Mouse (Mus musculus) small intestine, adult 2 months (tissue): Measurements from ENCODE around the gene Hoxb8. TPM values are rescaled to one million over a fixed set of nuclear protein-coding genes. Genes with fewer than 3 reads are reported as not detected.

Experiments used
- H3K27ac ChIP-seq: fragments of 200-500 bp; 2 replicates; pipeline ENCODE4 v1.5.1; 2012; ENCODE audit warnings: low read depth, low read length, control low read depth, inconsistent platforms; ENCODE audit not compliant: insufficient read depth
- H3K27me3 ChIP-seq: fragments of 200-500 bp; 2 replicates; pipeline ENCODE4 v1.6.1; 2012; ENCODE audit warnings: mild to moderate bottlenecking, moderate library complexity, low read length, inconsistent platforms; ENCODE audit not compliant: control insufficient read depth, insufficient read depth
- H3K36me3 ChIP-seq: fragments of 200-500 bp; 2 replicates; pipeline ENCODE4 v1.6.1; 2012; ENCODE audit warnings: mild to moderate bottlenecking, low read length, control low read depth, inconsistent platforms; ENCODE audit not compliant: control insufficient read depth, insufficient read depth
- H3K4me1 ChIP-seq: fragments of 200-500 bp; 2 replicates; pipeline ENCODE4 v1.6.1; 2012; ENCODE audit warnings: low read length, inconsistent platforms, mixed read lengths; ENCODE audit not compliant: control insufficient read depth, insufficient read depth, insufficient read length
- H3K4me3 ChIP-seq: fragments of 200-500 bp; 2 replicates; pipeline ENCODE4 v1.5.1; 2012; ENCODE audit warnings: low read depth, mild to moderate bottlenecking, control low read depth, inconsistent platforms, low read length, moderate library complexity
- CTCF ChIP-seq: fragments of 200-500 bp; IDR thresholded peaks from 2 replicates; pipeline ENCODE4 v1.5.1; 2012; ENCODE audit warnings: low read depth, mild to moderate bottlenecking, control low read depth, inconsistent platforms, low read length, moderate library complexity, mixed read lengths; ENCODE audit not compliant: insufficient replicate concordance, insufficient read length; ENCODE audit errors: extremely low read depth
- POLR2A ChIP-seq: fragments of 200-500 bp; IDR thresholded peaks from 2 replicates; pipeline ENCODE4 v1.6.1; 2012; ENCODE audit warnings: low read depth, mild to moderate bottlenecking, control low read depth, inconsistent platforms, low read length, moderate library complexity
- WGBS: fragments of 180-500 bp; shearing (Covaris S2); methylation state at CpG from one replicate; pipeline ENCODE4 v1.1.7; 2018; 5-methylcytosine and 5-hydroxymethylcytosine counted together
- polyA plus RNA-seq: library from polyadenylated mRNA; depleted of rRNA; stranded (reverse); fragments of >200 nt; gene quantifications from 2 replicates; pipeline ENCODE4 v1.2.3, GENCODE M21; 2012

Hoxb8 gene
- polyA plus RNA-seq, 1 experiment = 5.3 TPM

DNA sequence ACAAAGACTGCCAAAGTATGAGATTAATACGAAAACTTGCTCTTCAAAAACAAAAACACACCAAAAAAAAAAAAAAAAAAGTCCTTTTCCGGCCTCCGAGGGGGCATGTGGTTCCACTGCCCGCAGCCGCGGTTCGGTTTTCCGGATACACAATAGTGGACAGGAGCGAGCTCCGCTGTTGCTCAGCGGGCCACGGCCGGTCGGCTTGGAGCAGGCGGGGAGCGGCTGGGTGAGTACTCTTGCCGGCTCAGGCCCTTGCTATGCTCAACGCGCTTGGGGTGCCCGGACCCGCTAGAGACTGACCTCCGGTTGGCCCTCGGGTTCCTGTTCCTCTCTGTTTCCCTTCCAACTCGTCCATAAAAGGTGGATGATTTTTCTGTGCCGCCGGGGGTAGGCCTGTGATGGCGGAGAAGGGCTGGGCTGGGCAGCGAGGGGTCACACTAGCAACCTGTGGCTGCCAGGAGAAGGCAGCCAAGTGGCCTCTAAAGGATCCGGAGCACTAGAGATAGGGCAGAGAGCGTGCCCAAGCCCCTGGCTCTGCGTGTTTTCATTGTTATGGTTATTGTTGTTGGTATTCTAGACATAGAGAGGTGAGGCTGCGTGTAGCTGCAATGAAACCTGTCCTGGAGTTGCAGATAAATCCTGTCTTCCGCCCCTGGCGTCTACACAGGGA is 33.1 kb downstream of the Hoxb8 start:
- WGBS = 24% methylated on average over 34 of the region's 34 CpGs
- Histone ChIP-seq H3K4me3 (peak overlapping the region; percentile 62), H3K27me3 (peaks cover 48% of the 10 kb centered on the region), H3K27ac (peak overlapping the region; percentile 85), H3K36me3 (no peaks in the 10 kb centered on the region), H3K4me1 (peaks cover 1% of the 10 kb centered on the region; the same call in 1 of the 2 replicates)
- TF ChIP-seq CTCF = no peak
- TF ChIP-seq POLR2A = no peak

DNA sequence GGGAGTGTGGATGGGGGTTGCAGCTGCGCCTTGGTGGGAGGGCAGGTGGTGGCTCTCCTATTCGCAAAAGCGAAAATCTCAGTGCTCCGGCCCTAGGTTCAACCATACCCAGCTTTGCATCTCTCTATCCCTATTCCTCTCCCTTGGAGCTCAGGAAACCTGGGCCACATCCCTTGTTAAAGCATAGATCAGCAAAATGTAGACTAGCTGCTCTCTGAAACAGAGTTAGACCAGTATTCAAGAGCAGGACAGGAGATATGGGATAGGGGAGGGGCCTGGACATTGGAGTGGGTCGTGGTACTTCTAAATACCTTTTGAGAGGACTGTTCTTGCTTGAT is 33.6 kb downstream of the Hoxb8 start:
- Histone ChIP-seq H3K4me3 (peak overlapping the region; percentile 62), H3K4me1 (peaks cover 5% of the 10 kb centered on the region; the same call in 1 of the 2 replicates), H3K36me3 (no peaks in the 10 kb centered on the region), H3K27me3 (peaks cover 50% of the 10 kb centered on the region), H3K27ac (peak overlapping the region; percentile 85)
- TF ChIP-seq POLR2A (no peak), CTCF (no peak)
- 45% methylated on average over 5 of the region's 5 CpGs for WGBS

DNA sequence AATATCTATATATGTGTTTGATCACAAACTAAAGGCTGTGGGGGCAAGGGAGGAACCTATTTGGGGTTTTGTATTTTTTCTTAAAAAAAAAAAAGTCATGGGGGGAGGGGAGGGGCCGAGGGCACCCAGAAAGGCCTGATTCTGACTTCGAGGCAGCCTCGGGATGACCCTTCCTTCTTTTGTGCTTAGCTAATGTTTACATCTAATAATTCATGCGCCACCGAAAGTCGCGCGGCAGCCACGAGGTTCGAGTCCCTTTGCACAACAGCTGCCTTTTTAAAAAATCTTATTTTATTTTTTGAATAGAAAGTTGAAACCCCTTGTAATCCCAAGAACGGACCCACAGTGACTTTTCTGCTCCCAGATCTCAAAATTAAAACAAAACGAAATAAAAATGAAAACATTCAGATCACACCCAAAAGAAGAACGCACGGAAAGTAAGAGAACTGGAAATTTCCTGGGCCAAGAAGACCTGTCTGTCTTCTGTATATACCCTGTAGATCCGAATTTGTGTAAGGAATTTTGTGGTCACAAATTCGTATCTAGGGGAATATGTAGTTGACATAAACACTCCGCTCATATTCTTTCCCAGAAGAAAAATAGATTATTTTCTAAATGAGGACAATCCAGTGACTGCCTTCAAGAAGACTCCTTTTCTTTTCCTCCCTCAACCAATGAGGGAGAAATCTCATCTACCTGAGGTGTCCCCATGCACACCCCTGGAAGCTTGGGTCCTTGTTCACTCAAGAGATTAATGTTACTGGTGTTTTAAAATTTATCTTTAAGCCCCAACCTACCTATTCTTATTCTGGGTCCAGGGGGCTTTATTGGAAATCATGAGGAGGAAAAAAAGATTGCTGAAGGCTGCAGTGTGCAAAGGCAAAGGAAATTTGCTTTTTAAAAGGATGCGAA is 35.2 kb downstream of the Hoxb8 start:
- peaks cover 48% of the 10 kb centered on the region for H3K27me3 ChIP-seq
- no peak overlapping the region; the same call in 1 of the 2 replicates for H3K4me3 ChIP-seq
- 21% methylated on average over 18 of the region's 18 CpGs for WGBS
- H3K4me1 ChIP-seq = peaks cover 5% of the 10 kb centered on the region; the same call in 1 of the 2 replicates
- H3K36me3 ChIP-seq = peaks cover 2% of the 10 kb centered on the region; the same call in 1 of the 2 replicates
- 0 out of 2 replicates have a peak overlapping the region, but pooled peaks have one; percentile 68 for H3K27ac ChIP-seq
- TF ChIP-seq POLR2A (no peak), CTCF (no peak)

DNA sequence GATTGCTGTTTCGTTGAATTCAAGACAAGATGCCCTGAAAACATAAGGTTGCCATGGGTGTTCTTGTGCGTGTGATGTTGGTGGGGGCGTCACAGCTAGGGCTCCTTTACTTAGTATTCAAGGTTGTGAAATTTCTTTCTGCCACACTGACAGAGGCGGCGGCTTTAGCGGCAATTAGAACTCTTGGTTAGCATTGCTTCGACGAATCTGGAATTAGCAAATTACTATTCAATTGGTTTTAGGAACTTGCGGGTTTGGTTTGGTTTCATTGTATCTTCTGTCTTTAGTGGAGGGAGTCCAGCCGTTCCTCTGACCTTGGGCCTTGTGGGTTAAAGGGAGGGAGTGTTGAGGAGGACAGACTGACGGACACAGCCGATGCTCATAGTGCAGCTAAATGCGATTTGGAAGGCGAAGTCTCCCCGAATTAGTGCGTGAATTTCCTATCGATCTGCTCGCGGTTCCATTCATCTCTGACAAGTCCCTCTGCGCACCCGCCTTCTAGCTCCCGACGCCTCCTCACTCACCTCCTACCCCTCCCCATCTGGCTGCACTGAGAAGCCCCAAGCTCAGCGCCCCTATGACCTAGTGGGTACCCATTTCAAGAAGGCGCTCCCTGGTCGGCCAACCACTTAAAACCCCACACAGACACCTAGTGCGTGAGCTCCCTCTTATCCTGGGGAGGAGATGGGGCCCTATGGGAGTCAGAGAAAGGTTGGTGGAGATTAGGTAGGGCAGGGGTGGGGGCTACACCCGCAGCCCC is 36.1 kb downstream of the Hoxb8 start, which contains the start of gene Hoxb4:
Gene Hoxb4 (plus strand): TSS at position 660 of the 760 bp plus-strand sequence.
- H3K27ac ChIP-seq = peak within 1 kb of the TSS; percentile 75

DNA sequence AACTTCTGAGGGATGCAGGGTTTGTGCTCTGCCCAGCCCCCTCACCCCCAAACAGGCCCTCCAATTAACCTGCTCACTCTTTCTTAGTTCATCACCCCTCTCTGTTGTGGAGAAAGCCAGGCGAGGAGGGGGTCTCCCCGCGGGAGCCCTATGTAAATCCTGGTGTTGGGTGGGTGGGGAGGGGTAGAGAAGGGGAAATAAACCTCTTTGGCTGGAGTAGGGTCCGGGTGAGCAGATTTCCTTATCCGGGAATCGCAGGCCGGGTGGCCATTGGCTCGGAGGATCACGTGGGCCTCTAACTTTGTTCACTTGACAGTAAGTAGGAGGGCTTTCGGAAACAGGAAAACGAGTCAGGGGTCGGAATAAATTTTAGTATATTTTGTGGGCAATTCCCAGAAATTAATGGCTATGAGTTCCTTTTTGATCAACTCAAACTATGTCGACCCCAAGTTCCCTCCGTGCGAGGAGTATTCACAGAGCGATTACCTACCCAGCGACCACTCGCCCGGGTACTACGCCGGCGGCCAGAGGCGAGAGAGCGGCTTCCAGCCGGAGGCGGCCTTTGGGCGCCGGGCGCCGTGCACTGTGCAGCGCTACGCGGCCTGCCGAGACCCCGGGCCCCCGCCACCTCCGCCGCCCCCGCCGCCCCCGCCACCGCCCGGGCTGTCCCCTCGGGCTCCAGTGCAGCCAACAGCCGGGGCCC is 36.8 kb downstream of the Hoxb8 start:
- TF ChIP-seq CTCF = no peak
- TF ChIP-seq POLR2A = no peak; the same call in 1 of the 2 replicates
- Histone ChIP-seq H3K36me3 (peaks cover 2% of the 10 kb centered on the region; the same call in 1 of the 2 replicates), H3K27ac (peak overlapping the region; percentile 75), H3K4me3 (peak overlapping the region; percentile 70), H3K27me3 (peaks cover 40% of the 10 kb centered on the region), H3K4me1 (peaks cover 5% of the 10 kb centered on the region; the same call in 1 of the 2 replicates)
- 2% methylated on average over 41 of the region's 45 CpGs for WGBS

More for the DNA sequence above, 36.1 kb downstream of the Hoxb8 start, which contains the start of gene Hoxb4:
- H3K4me3 ChIP-seq = peak within 1 kb of the TSS; percentile 70
- H3K27me3 ChIP-seq = peaks cover 41% of the 10 kb centered on the region
- H3K4me1 ChIP-seq = peaks cover 5% of the 10 kb centered on the region; the same call in 1 of the 2 replicates
- TF ChIP-seq POLR2A = no peak
- H3K36me3 ChIP-seq = peaks cover 2% of the 10 kb centered on the region; the same call in 1 of the 2 replicates
- WGBS = 23% methylated on average over 28 of the region's 28 CpGs

DNA sequence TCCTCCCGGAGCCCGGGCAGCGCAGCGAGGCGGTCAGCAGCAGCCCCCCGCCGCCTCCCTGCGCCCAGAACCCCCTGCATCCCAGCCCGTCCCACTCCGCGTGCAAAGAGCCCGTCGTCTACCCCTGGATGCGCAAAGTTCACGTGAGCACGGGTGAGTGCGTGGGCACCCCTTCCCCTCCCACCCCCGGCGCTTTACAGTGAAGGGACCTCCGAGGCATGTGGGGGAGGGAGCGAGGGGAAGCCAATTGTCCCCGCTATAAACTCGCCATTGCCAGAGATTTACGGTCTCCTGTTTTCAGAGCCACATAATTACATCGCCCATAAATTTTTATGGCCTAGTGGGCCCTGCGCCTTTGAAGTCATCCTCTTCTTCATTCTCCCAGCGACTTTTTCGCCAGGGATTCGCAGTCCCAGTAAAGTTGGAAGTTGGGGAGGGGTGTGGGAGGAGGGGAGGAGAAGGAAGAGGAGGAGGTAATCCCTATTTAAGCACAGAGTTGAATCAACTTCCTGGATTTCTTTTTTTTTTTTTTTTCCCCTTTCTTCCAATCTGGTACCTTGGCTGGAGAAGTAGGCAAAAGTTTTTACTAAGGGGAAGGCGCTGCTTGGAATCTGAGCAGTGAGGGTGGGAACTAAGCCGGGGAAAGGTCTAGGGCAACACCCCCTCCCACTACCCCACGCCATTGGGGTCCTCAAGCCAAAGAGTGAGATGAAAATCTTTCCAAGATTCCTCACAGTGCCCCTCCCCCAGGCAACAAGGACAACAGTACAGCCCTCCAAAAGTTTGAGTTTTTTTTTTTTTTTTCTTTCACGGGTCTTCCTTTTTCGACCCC is 37.6 kb downstream of the Hoxb8 start:
- Histone ChIP-seq H3K27me3 (peaks cover 35% of the 10 kb centered on the region), H3K4me1 (peaks cover 5% of the 10 kb centered on the region; the same call in 1 of the 2 replicates), H3K36me3 (peaks cover 2% of the 10 kb centered on the region; the same call in 1 of the 2 replicates), H3K4me3 (peak overlapping the region; percentile 70), H3K27ac (peak overlapping the region; percentile 72)
- no peak for TF ChIP-seq CTCF
- TF ChIP-seq POLR2A = no peak
- 2% methylated on average over 30 of the region's 34 CpGs for WGBS
